Mouse (Mus musculus) c-Kit-positive CD71-positive TER-119-positive erythroid progenitor cells, embryonic 14.5 days (primary cell): ENCODE measurements around the gene Tbl2.

ENCODE experiments used
- DNase-seq: peaks from one replicate; pipeline ENCODE4 v3.0.0-alpha.2; 2013; ENCODE audit warnings: low spot score

Tbl2 gene

DNA sequence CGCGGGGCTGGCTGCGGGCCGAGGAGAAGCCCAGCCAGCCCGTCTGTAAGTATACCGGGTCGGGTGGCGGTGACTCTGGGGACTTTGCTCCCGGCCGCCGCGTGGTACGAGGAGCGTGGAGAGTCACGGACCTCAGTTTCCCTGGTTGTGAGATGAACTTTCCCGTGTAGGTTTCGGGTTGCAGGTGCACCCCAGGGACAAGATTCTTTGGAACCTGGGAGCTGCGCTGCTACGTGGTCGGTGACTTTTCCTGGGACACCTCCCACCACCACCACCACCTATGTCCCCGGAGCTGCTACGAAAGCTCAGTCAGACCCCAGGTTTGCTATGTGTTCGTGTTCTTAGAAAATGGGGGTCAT is 342 bp downstream of the Tbl2 start:
- DNase-seq: no peak

- no peak for DNase-seq
Measured at GRCm38 (mm10) chr5:135156496-135156895, 7.0 kb downstream of the Tbl2 start.

DNA sequence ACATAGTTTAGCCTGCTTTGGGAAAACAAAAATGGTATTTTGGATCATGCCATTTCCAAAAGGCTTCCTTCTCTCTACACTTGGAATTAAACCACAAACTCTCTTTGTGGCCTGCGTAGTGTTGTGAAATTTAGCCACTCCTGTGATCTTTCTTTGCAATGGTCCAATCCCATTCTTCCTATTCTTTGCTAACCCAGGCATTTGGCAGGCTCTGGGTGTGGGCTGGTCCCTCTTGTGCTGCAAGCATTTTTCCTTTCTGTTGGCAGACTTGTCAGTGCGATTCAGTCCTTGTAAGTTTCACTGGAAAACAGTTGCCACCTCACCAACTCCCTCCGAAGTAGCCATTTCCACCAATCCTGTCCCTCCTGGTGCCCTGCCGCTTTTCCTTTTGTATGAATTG is 11.8 kb downstream of the Tbl2 start:
- no peak for DNase-seq

DNA sequence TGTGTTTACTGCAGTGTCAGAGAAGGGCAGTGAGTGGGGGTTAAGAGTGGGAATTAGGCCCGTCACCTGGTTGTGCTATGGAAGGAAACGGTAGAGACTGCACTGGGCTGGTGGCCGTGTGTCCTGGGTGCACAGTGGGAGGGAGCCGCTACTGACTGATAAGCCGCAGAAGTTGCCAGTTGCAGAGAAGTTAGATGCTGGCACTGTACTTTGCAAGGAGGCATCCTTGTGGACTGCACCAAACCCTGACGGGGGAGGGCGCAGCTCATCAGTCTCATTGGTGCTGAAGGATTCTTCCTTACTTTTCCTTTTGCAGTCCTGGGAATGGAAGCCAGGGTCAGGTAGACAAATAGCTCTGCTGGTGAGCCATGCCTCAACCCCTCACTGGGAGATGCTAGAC is 12.2 kb downstream of the Tbl2 start:
- no peak for DNase-seq

GRCm38 (mm10) chr5:135162361-135162760 is 12.9 kb downstream of the Tbl2 start:
- DNase-seq: no peak

GRCm38 (mm10) chr5:135162821-135163220 is 13.4 kb downstream of the Tbl2 start:
- DNase-seq: no peak

DNA sequence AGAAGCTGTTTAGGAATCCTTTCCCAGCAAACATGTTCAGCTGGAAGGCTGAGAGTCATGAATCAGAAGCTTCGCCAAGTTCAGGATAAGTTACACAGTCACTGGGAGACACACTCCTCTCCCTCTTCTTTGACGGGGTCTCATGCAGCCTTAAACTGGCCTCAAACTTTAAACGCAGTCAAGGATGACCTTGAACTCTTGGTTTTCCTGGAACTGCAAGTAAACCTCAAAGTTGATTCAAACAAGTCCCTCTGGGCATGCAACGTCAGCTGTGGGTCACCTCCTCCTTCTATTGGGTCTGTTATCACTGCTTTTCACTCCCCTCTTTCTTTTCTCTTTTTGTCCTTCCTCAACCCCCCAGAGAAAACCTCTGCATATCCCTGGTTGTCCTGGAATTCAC is 17.5 kb downstream of the Tbl2 start:
- no peak for DNase-seq

- no peak for DNase-seq
Measured at GRCm38 (mm10) chr5:135167469-135167868, 18.0 kb downstream of the Tbl2 start.

- peak; percentile 95 for DNase-seq
Measured at GRCm38 (mm10) chr5:135168063-135169062, 18.9 kb downstream of the Tbl2 start, which contains the start of gene Bcl7b. Gene Bcl7b (plus strand): TSS chr5:135168283.

DNA sequence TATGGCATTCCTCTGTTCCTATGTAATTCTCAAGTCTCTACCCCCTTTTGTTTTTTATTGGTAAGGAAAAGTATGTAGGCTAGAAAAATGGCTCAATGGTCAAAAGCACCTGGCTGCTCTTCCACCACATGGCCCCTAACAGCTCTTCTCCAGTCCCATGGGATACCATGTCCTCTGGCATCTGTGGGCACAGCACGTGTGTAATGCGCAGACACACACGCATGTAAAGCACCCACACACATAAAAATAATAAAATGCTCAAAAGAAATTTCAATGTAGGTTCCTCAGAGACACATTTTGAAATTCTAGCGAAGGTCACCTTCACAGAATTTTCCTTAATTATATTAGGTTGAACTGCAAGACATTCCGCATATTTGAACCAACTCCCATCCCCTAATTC is 20.0 kb downstream of the Tbl2 start:
- DNase-seq: no peak

DNA sequence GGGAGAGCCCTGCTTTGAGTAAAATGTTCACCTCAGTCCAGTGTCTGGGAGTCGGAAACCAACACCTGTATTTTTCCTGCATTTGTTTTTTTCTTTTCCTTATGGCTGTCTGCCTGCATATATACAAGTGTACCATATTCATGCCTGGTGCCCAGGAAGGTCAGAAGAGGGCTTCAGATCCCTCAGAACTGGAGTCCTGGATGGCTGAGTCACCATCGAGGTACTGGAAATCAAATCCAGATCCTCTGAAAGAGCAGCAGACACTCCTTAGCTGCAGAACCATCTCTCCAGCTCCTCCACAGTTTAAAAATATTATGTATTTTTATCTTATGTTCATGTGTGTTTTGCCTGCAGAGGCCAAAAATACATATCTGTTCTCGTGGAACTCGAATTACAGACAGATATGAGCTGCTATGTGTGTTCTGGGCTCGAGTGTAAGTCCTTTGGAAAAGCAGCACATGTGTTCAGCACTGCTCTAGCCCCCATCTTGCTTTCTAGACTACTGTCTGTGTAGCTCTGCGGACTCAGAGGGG is 22.3 kb downstream of the Tbl2 start:
- DNase-seq: no peak

DNA sequence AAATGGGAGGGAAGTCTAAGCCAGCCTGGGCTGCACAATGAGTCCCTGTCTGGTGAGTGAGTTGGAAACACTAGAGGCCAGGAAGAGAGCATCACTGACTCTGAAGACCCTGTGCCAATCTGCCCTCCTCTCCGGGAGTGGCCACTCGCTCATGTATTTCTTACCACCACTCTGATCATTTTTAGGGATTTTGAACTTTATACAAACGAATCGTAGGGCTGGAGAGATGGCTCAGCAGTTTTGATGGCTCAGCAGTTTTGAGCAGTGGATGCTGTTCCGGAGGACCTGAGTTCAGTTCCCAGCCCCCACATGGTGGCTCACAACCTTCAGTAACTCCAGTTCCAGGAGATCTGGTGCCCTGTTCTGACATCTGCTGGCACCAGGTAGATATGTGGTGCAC is 23.5 kb downstream of the Tbl2 start:
- DNase-seq: no peak

- no peak for DNase-seq
Measured at GRCm38 (mm10) chr5:135175086-135175485, 25.6 kb downstream of the Tbl2 start.

GRCm38 (mm10) chr5:135178523-135178922 is 29.1 kb downstream of the Tbl2 start:
- no peak for DNase-seq

DNA sequence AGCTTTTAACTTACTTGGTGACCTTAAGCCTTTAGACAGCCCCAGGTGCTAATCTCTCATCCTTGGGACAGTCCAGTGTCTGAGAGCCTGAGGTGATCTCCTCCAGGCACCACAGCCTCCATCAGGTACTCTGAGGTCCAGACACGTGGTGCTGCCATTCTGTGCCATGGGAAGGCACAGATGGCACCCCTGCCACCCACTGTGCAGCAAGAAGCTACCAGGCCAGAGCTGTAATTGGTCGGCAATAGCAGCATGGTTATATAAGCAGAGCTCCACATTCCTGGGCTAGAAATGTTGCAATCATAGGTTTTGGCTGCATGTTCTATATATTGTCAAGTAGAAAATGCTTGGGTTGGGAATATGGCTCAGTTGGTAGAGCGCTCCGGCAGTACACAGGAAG is 29.5 kb downstream of the Tbl2 start:
- DNase-seq: no peak

DNA sequence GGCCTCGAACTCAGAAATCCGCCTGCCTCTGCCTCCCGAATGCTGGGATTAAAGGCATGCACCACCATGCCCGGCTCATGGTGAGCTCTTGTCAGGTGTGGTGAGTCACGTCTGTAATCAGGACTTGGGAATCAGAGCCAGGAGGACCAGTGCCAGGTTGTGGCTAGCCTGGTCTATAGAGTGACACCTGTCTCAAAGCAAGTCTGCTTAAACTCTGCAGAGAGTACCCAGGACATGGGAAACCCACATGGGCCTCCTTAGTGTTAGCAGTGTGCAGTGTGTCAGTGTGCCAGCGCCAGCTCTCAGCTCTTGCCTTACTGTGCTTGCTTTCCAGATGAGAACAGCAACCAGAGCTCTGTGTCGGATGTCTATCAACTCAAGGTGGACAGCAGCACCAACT is 30.2 kb downstream of the Tbl2 start:
- no peak for DNase-seq

DNA sequence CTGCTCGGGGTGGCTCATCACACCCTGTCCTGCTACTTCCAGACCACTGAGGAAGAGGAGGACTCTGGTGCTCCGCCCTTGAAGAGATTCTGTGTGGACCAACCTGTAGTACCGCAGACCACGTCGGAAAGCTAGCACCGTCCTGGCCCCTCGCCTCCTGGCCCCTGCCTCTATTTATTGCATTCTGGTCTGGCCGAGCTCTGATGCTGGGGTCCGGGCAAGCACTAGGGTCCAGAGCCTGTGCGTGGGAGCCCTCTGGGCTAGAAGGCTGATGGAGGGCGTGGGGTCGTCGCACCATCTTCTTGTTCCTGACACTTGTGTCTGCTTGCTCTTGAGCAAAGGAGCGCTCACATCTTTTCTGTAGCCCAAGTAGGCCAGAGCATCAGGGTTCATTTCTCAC is 31.3 kb downstream of the Tbl2 start:
- no peak for DNase-seq

DNA sequence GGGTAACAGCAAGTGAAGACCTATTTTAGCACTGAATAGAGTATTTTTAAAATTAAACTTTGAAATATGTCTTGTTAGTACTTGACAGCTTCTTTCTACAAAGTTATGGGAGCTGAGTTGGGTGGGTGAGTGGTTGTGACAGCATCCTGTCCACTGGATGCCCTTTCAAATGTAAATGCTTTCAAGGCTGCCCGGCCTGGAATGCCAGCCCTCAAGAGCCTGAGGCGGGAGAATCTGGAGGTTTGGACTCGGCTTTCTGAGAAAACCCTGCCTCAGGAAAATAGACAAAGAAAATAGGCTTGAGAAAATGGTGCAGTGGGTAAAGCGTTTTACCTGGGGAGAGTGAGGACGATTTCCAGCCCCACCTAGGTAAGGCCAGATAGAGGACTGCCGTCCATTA is 32.3 kb downstream of the Tbl2 start:
- DNase-seq: no peak

DNA sequence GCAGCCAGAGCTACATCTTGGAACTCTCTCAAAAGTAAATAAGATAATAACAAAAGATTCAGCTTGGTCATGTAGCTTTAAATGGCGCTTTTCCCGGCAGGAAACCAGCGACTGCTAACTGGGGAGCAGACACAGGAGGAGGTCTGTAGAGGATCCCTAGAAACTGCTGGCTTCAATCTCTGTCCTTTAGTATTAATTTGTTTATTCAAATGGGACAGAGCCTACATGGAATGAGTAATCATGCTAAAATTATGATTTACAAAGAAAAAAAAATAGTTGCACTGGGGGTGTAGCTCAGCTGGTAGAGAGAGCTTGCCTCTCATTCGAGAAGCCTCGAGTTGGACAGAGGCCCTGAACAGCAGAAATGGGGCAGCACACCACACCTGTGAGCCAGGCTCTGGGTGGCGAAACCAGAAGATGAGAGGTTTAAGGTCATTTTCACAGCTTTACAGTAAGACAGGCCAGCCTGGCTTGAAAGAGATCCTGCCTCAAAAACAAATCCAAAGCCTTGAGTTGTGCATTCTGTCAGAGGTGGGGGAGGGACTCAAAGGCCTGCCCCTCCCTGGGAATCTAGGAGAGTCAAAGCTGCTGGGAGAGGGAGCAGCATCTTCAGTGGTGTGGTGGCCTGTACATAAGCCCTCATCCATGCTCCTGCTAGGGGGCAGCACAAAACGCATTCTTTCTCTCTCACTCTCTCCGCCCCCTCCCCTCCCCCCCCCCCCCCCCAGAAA is 33.8 kb downstream of the Tbl2 start:
- no peak for DNase-seq

DNA sequence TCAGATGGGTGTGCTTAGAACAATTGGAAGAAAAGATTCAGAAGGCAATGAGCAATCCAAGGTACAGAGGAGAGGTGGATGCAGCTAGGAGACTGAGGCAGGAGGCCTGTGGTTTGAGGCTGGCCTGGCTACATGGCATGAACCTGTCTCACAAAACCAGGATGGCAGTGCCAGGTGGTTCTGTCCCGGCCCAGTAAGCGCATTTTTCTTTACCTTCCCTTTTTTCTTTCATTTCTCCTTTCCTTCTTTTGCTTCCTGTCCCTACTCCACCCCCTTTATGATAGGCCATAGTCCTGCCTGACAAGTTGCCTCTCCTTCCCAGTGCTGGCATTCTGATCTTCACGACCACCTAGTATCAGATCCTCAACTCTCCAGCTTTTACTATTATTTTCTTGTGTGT is 35.6 kb downstream of the Tbl2 start:
- DNase-seq: no peak

DNA sequence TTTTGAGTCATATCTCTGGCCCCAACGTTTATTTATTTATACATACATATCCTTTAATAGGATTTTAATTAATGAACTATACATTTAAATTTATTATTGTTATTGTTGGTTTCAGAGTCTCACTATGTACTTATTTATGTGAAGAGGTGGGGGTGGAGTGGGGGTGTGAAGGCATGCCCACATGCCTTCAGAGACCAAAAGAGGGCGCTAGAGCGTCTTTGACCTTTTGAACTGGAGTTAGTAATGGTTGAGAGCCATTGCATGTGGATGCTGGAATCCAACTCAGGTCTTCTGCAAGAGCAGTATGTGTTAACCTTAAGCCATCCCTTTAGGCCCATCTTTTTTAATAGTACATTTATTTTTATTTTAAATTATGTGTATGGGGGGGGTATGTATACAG is 36.1 kb downstream of the Tbl2 start:
- DNase-seq: peak; percentile 70

DNA sequence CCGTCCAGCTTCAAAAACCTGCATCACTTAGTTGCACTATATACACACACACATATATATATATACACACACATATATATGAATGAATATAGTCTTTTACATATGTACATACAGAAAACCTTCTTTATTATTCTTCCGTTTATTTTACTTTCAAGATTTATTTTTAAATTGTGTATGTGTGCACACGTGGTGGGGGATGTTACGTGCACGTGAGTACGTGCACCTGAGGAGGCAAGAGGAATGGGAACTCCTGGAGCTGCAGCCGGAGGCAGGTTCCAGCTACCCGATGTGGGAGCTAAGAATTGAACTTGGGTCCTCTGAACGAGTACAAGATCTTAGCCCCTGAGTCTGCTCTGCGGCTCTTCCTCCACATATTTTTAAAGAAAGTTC is 36.8 kb downstream of the Tbl2 start:
- no peak for DNase-seq
